Mouse (Mus musculus) spleen, adult 10 weeks (tissue): ENCODE measurements around the gene Trim15. TPM values are rescaled to one million over a fixed set of nuclear protein-coding genes. Genes with fewer than 3 reads are reported as not detected.

Source experiments
- polyA plus RNA-seq: library from polyadenylated mRNA; stranded (reverse); fragments of 350-450 nt; fragmentation: Illumina TruSeq; extraction: RNeasy Lipid Tissue Mini Kit (QIAGEN cat#74804); gene quantifications from one replicate; pipeline ENCODE4 v1.2.3, GENCODE M21; 2015; ENCODE audit warnings: low replicate concordance; ENCODE audit not compliant: insufficient read depth

Trim15 gene
- not detected for polyA plus RNA-seq

GRCm38 (mm10) chr17:36866719-36867527, at the start of gene Trim15:
Trim15 (minus strand) TSS chr17:36867210.

GRCm38 (mm10) chr17:36897552-36898205, 30.7 kb upstream of the Trim15 start, which contains the start of gene Trim31:
Trim31 (plus strand) TSS chr17:36898118.

GRCm38 (mm10) chr17:36890073-36890903, 23.3 kb upstream of the Trim15 start, which contains the start of gene Trim40:
Trim40 (minus strand) TSS chr17:36890123.

GRCm38 (mm10) chr17:36869284-36869954, 2.4 kb upstream of the Trim15 start, which contains the start of gene Trim10:
Trim10 (plus strand) TSS chr17:36869574.

GRCm38 (mm10) chr17:36836874-36837647, 29.9 kb downstream of the Trim15 start, which contains the start of gene Trim26:
Trim26 (plus strand) TSS chr17:36837134.

GRCm38 (mm10) chr17:36811871-36812270, 55.1 kb downstream of the Trim15 start, which contains the start of gene H2-M10.6:
H2-M10.6 (plus strand) TSS chr17:36812171.

Other genes with a start within 250 kb of the Trim15 start
- gene H2-M9, start 224.5 kb downstream of the Trim15 start, polyA plus RNA-seq, result not detected
- not detected for gene H2-M1, start 195.0 kb downstream of the Trim15 start, polyA plus RNA-seq
- gene H2-M10.5, start 94.3 kb downstream of the Trim15 start, polyA plus RNA-seq, result not detected
- gene H2-M10.6, start 55.0 kb downstream of the Trim15 start, polyA plus RNA-seq, result not detected
- gene Trim26, start 30.1 kb downstream of the Trim15 start, polyA plus RNA-seq, result 152 TPM
- gene Trim10, start 2.4 kb upstream of the Trim15 start, polyA plus RNA-seq, result 35.2 TPM
- gene Trim40, start 22.9 kb upstream of the Trim15 start, polyA plus RNA-seq, result 0.21 TPM
- gene Trim31, start 30.9 kb upstream of the Trim15 start, polyA plus RNA-seq, result not detected
- 0.47 TPM for gene Rnf39, start 75.7 kb upstream of the Trim15 start, polyA plus RNA-seq
- 80.6 TPM for gene Ppp1r11, start 84.5 kb upstream of the Trim15 start, polyA plus RNA-seq
- 71.5 TPM for gene Znrd1, start 91.3 kb upstream of the Trim15 start, polyA plus RNA-seq
- gene Znrd1as, start 91.4 kb upstream of the Trim15 start, polyA plus RNA-seq, result 12.9 TPM
- gene 2410137M14Rik, start 114.0 kb upstream of the Trim15 start, polyA plus RNA-seq, result not detected
- 0.87 TPM for gene H2-M5, start 122.3 kb upstream of the Trim15 start, polyA plus RNA-seq
- 3.0 TPM for gene Zfp57, start 134.0 kb upstream of the Trim15 start, polyA plus RNA-seq
- gene Mog, start 156.2 kb upstream of the Trim15 start, polyA plus RNA-seq, result not detected
- 60.3 TPM for gene Gabbr1, start 178.8 kb upstream of the Trim15 start, polyA plus RNA-seq
- gene Olfr90, start 221.3 kb upstream of the Trim15 start, polyA plus RNA-seq, result not detected
- not detected for gene Olfr91, start 231.1 kb upstream of the Trim15 start, polyA plus RNA-seq